ENCODE assay signal across 21 mouse cellular contexts in genomic region chrX:57233596-57233995, GRCm38 (mm10). TPM values are rescaled to one million over a fixed set of nuclear protein-coding genes. Genes with fewer than 3 reads are reported as not detected.
"Had no signal": no experiment of that assay in that cellular context is flagged by ENCODE, and none has a peak within 500 bp of the region (broad histone marks: within the 10 kb centered on the region; RNA-seq: fewer than 3 reads in every experiment).

No protein-coding gene starts in this region.

- ATAC-seq: intestine, embryonic 15.5 days; liver, postnatal 0 days; midbrain, embryonic 16.5 days had no signal

- DNase-seq: kidney, adult 18-20 months; kidney, postnatal 10 days; kidney, postnatal 4 days; liver; liver, embryonic 13.5 days; liver, postnatal 0 days; lung, postnatal 14 days; retina, postnatal 1 day; thymus, postnatal 4 days had no signal

- H3K27ac ChIP-seq: intestine, embryonic 15.5 days; limb, embryonic 12.5 days; liver, embryonic 13.5 days; lung, embryonic 15.5 days; macrophage; midbrain, embryonic 12.5 days; neural tube, embryonic 13.5 days had no signal

- H3K9ac ChIP-seq: intestine, embryonic 15.5 days; limb, embryonic 12.5 days; liver, embryonic 13.5 days; liver, postnatal 0 days; lung, embryonic 15.5 days; midbrain, embryonic 12.5 days; neural tube, embryonic 13.5 days had no signal

- H3K4me3 ChIP-seq: intestine, embryonic 15.5 days; limb, embryonic 12.5 days; liver, embryonic 13.5 days; lung, embryonic 15.5 days; megakaryocyte, embryonic 14.5 days; midbrain, embryonic 12.5 days; neural tube, embryonic 13.5 days had no signal

- H3K36me3 ChIP-seq: intestine, embryonic 15.5 days; limb, embryonic 12.5 days; liver, embryonic 13.5 days; lung, embryonic 15.5 days; midbrain, embryonic 12.5 days; neural tube, embryonic 13.5 days had no signal

- H3K27me3 ChIP-seq: intestine, embryonic 15.5 days; limb, embryonic 12.5 days; liver, embryonic 13.5 days; lung, embryonic 15.5 days; midbrain, embryonic 12.5 days; neural tube, embryonic 13.5 days had no signal

- H3K4me1 ChIP-seq: intestine, embryonic 15.5 days; limb, embryonic 12.5 days; liver, embryonic 13.5 days; lung, embryonic 15.5 days; megakaryocyte, embryonic 14.5 days; midbrain, embryonic 12.5 days; neural tube, embryonic 13.5 days had no signal

- H3K9me3 ChIP-seq: intestine, embryonic 15.5 days; limb, embryonic 12.5 days; liver, embryonic 13.5 days; lung, embryonic 15.5 days; megakaryocyte, embryonic 14.5 days; midbrain, embryonic 12.5 days; neural tube, embryonic 13.5 days had no signal

- H3K4me2 ChIP-seq: intestine, embryonic 15.5 days; limb, embryonic 12.5 days; liver, embryonic 13.5 days; lung, embryonic 15.5 days; midbrain, embryonic 12.5 days; neural tube, embryonic 13.5 days had no signal

RNA-seq across cellular contexts. Expression of gene Cd40lg, which starts 21.7 kb away (rescaled TPM):
- total RNA-seq: left cerebral cortex, adult 18-20 months; left cerebral cortex, postnatal 36 days had no signal
- polyA plus RNA-seq: intestine, embryonic 15.5 days; kidney, embryonic 14.5 days; limb, embryonic 12.5 days; liver, embryonic 13.5 days; liver, postnatal 0 days; lung, embryonic 15.5 days; macrophage; midbrain, embryonic 12.5 days; midbrain, embryonic 16.5 days; neural tube, embryonic 13.5 days; stomach, embryonic 16.5 days had no signal
